Mouse (Mus musculus) brain, embryonic 14.5 days (tissue): ENCODE data around the gene Arhgap27. TPM values are rescaled to one million over a fixed set of nuclear protein-coding genes. Genes with fewer than 3 reads are reported as not detected.
"Not testable (repeated sequence)": the region's sequence is repeated elsewhere in the genome, so short reads cannot be mapped to it uniquely, and the experiment has no call there.

ENCODE experiments used
- DNase-seq: peaks from one replicate; pipeline ENCODE4 v3.0.0-alpha.2; 2011; ENCODE audit warnings: low read depth
- CTCF ChIP-seq: fragments of 200-500 bp; IDR thresholded peaks from 2 replicates; pipeline ENCODE4 v1.5.1; 2012; ENCODE audit warnings: inconsistent platforms, mild to moderate bottlenecking, moderate library complexity, borderline replicate concordance; ENCODE audit not compliant: insufficient read depth, insufficient read length; ENCODE audit errors: extremely low read depth
- POLR2A ChIP-seq: fragments of 200-500 bp; IDR thresholded peaks from 2 replicates; pipeline ENCODE4 v1.6.1; 2012; ENCODE audit warnings: mild to moderate bottlenecking, inconsistent platforms, borderline replicate concordance; ENCODE audit not compliant: poor library complexity, insufficient read depth, insufficient read length, severe bottlenecking; ENCODE audit errors: extremely low read depth
- polyA plus RNA-seq: library from polyadenylated mRNA; depleted of rRNA; stranded (reverse); fragments of >200 nt; gene quantifications from 2 replicates; pipeline ENCODE4 v1.2.3, GENCODE M21; 2012; rRNA removed

The Arhgap27 gene
- polyA plus RNA-seq = 6.7 and 7.0 TPM in 2 replicates

- DNase-seq = peak; percentile 33
Observed at GRCm38 (mm10) chr11:103363214-103364148, at the start of gene Arhgap27. Arhgap27 (minus strand) TSS chr11:103363692.

DNA sequence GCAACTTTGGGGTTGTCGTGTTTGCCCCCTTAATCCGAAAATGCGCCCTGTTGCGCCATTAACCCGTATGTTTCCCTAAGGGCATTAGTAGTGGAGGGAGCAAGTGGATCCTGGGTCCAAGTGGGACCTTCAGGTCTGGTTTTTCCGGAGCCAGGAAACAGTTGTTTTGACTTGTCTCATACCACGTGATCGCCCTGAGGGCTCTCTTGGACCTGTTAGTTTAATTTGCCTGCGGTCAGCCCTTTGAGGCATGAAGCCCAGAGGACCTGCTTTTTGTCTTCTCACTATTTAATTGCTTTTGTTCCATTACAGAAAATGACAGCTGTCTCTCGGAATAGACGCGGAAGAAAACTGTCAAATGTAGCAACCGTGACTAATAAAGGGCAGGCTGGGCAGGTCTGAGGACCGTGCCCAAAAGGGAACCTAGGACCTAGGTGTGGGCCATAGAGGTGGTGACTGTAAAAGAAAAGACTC, 49.5 kb upstream of the Arhgap27 start:
- no peak for DNase-seq

More at GRCm38 (mm10) chr11:103363214-103364148, at the start of gene Arhgap27:
- no peak for TF ChIP-seq POLR2A
- no peak for TF ChIP-seq CTCF

DNA sequence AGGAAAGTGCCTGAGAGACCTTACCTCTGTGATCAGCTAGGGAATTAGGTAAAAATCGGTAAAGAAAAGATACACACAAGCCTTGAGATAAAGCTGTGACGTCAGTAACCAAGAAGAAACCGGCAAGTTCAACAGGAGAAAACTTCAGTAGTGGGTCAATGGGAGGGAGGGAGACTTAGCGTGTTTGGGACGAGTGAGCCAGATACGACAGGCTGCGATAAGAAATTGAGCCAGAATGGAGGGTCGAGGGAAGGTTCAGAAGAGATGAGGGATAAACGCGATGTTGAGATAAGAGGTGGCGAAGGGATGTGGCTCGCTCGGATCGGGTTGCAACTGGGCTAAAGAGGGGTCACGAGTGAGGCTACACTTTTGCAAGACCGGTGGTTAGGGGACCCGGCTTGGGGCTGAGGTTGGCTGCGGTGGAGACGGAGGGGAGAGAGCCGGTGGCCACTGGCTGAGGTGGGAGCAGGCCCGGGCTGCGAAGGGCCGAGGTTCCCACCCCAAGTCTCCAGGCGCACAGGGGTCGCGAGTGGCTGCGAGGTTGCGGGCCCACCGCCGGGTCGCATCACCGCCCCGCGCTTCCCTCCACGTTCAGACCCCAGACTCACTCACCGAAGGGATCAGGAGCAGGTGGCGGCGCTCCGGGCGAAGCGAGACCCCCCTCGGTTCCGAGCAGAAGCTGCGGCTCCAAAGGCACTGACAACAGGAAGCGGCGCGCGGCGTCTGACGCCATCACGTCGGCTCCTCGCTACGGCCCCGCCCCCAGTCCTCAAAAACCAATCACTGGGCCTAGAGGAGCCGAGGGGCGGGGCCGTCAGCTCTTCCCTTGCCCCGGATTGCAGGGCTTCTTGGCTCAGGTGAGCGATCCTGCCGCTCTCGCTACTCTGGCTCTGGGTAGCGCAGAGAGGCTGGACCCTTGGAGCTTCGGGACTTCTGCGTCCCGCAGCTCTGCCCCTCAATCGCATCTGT, 48.8 kb upstream of the Arhgap27 start, which contains the start of gene Plekhm1:
TSS of gene Plekhm1 (minus strand) at position 707 of the 969 bp plus-strand sequence.
- 0 out of 2 replicates have a peak, but pooled peaks have one; percentile 41 for TF ChIP-seq POLR2A
- no peak for TF ChIP-seq CTCF
- DNase-seq = peak; percentile 98

More for the DNA sequence above, 49.5 kb upstream of the Arhgap27 start:
- TF ChIP-seq CTCF (no peak), POLR2A (no peak)

DNA sequence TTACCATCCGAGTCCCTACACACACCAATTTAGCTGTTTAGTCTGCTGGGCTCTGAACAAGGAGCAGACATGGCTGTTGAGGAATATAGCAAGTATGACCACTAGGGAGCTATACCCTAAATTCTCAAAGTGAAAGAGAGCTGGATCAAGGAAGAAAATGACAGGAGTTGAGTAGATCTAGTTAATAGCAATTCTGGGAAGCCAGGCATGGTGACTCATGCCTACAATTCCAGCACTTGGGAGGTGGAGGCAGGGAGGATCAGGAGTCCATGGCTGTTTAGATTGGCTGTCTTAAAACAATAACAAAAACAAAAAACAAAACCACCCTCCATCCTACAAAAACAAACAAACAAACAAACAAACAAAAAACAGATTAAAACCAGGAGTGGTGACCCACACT, 47.8 kb upstream of the Arhgap27 start:
- DNase-seq = no peak
- TF ChIP-seq CTCF (no peak), POLR2A (no peak)

GRCm38 (mm10) chr11:103408880-103409279, 45.4 kb upstream of the Arhgap27 start:
- no peak for DNase-seq
- no peak for TF ChIP-seq POLR2A
- TF ChIP-seq CTCF = no peak

DNA sequence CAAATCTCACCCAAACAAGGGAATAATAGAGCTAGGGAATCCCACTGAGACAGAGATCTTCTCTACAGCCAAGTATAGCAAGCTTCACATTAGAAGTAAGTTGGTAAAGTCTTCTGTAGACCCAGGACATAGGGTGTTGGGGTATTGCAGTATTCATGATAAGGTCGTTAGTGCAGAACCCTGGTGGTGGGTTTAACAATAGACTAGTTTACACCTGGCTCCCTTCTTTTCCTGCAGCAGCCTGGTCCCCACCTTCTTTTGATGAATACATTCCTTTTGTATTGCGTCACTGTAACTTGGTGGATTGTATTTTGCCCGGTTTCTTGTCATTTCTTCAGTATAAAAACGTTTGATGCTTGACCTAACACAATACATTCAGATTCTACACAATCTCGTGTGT, 43.6 kb upstream of the Arhgap27 start:
- not testable (repeated sequence) for DNase-seq

GRCm38 (mm10) chr11:103406551-103406950, 43.1 kb upstream of the Arhgap27 start:
- no peak for DNase-seq
- no peak for TF ChIP-seq POLR2A

GRCm38 (mm10) chr11:103405814-103406213, 42.3 kb upstream of the Arhgap27 start:
- DNase-seq = no peak
- TF ChIP-seq CTCF (no peak), POLR2A (no peak)

GRCm38 (mm10) chr11:103404618-103405017, 41.1 kb upstream of the Arhgap27 start:
- no peak for TF ChIP-seq POLR2A
- no peak for TF ChIP-seq CTCF
- no peak for DNase-seq

DNA sequence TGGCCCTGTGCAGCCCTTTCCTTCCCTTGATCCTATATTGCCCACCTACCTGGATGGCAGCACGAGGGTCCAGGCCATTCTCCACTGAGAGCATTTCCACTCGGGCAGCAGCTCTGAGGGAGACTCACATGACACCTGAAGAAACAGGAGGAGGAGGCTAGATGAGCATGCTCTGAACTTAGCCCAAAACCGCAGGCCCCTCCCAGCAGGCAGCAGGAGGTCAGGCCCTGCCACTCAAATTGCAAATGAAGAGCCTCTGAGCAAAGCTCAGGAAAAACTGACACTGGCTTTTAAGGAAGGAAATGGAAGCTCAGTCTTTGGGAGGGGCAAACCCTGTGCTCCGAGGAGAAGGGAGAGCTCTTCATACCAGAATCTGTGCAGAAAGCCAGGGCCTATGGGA, 40.3 kb upstream of the Arhgap27 start:
- no peak for DNase-seq
- TF ChIP-seq POLR2A (no peak), CTCF (no peak)

DNA sequence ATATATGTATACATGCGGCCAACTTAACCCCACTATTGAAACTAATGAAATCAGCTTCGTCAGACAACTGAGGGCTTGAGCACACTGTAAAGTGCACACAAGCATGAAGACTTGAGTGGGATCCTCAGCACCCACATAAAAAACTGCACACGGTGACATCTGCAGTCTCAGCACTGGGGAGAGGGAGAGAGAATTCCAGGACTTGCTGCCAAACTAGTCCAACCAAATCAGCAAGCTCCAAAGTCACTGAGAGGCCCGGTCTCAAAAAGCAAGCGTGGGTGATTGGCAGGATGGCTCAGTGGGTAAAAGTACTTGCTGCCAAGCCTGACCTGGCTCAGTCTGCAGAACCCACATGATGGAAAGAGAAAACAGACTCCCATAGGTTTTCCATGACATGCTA, 39.2 kb upstream of the Arhgap27 start:
- DNase-seq = no peak

More for the DNA sequence above, 39.2 kb upstream of the Arhgap27 start:
- TF ChIP-seq POLR2A (no peak), CTCF (no peak)
